Mouse (Mus musculus) hindbrain, embryonic 10.5 days (tissue): ENCODE measurements at regions not wholly inside any gene's neighbourhood (a gene's known extent, or its start where the extent isn't known, plus 50 kb on each side); places are given as distances from the start of the nearest gene placed in this dataset.

Experiments
- DNase-seq: peaks from one replicate; pipeline ENCODE4 v3.0.0-alpha.2; 2017; ENCODE audit warnings: low spot score
- H3K27ac ChIP-seq: fragments of 300-500 bp; sonication (generic); 2 replicates; pipeline ENCODE4 v1.5.1; 2016; ENCODE audit warnings: mild to moderate bottlenecking, moderate library complexity
- H3K27me3 ChIP-seq: fragments of 300-500 bp; sonication (generic); 2 replicates; pipeline ENCODE4 v1.6.1; 2016; ENCODE audit warnings: mild to moderate bottlenecking; ENCODE audit not compliant: poor library complexity, insufficient read depth, severe bottlenecking
- H3K36me3 ChIP-seq: fragments of 300-500 bp; sonication (generic); 2 replicates; pipeline ENCODE4 v1.6.1; 2016; ENCODE audit warnings: mild to moderate bottlenecking, moderate library complexity
- H3K4me1 ChIP-seq: fragments of 300-500 bp; sonication (generic); replicated peaks from 2 replicates; pipeline ENCODE4 v1.6.1; 2016; ENCODE audit warnings: mild to moderate bottlenecking
- H3K4me3 ChIP-seq: fragments of 300-500 bp; sonication (generic); 2 replicates; pipeline ENCODE4 v1.5.1; 2016; ENCODE audit warnings: mild to moderate bottlenecking, moderate library complexity
- H3K9me3 ChIP-seq: fragments of 300-500 bp; sonication (generic); 2 replicates; pipeline ENCODE4 v1.6.1; 2016; ENCODE audit warnings: mild to moderate bottlenecking, moderate library complexity
- whole genome bisulfite sequencing: fragments of 180-500 bp; shearing (Covaris S2); methylation state at CpG from one replicate; pipeline ENCODE4 v1.1.7; 2016; 5-methylcytosine and 5-hydroxymethylcytosine counted together

- no peaks in the 10 kb centered on the region for H3K9me3 ChIP-seq
- H3K27me3 ChIP-seq = no peaks in the 10 kb centered on the region
- no peaks in the 10 kb centered on the region for H3K36me3 ChIP-seq
- DNase-seq = no peak
- WGBS = 91% methylated on average over 5 of the region's 5 CpGs
- no peak overlapping the region for H3K4me3 ChIP-seq
- H3K27ac ChIP-seq = no peak overlapping the region
- peaks cover 6% of the 10 kb centered on the region; the same call in 1 of the 2 replicates for H3K4me1 ChIP-seq
These were observed 105.7 kb upstream of the Lmo4 start for GRCm38 (mm10) chr3:144310748-144311147.

GRCm38 (mm10) chr3:144308616-144309015, 103.6 kb upstream of the Lmo4 start:
- Histone ChIP-seq H3K9me3 (no peaks in the 10 kb centered on the region), H3K4me3 (no peak overlapping the region), H3K27ac (no peak overlapping the region), H3K27me3 (no peaks in the 10 kb centered on the region), H3K36me3 (no peaks in the 10 kb centered on the region), H3K4me1 (peaks cover 16% of the 10 kb centered on the region; the same call in 1 of the 2 replicates)
- WGBS = 90% methylated on average over 4 of the region's 4 CpGs
- DNase-seq = no peak

- Histone ChIP-seq H3K27me3 (no peaks in the 10 kb centered on the region), H3K4me1 (peaks cover 16% of the 10 kb centered on the region; the same call in 1 of the 2 replicates), H3K27ac (no peak overlapping the region), H3K9me3 (no peaks in the 10 kb centered on the region), H3K36me3 (no peaks in the 10 kb centered on the region), H3K4me3 (no peak overlapping the region)
- 82% methylated on average over 3 of the region's 3 CpGs for WGBS
- DNase-seq = no peak
These were observed 102.5 kb upstream of the Lmo4 start for GRCm38 (mm10) chr3:144307557-144307956.

GRCm38 (mm10) chr3:144305456-144305855, 100.4 kb upstream of the Lmo4 start:
- no peaks in the 10 kb centered on the region for H3K36me3 ChIP-seq
- no peaks in the 10 kb centered on the region for H3K9me3 ChIP-seq
- peaks cover 16% of the 10 kb centered on the region; the same call in 1 of the 2 replicates for H3K4me1 ChIP-seq
- H3K4me3 ChIP-seq = no peak overlapping the region
- WGBS = 55% methylated on average over 4 of the region's 4 CpGs
- no peak for DNase-seq
- no peaks in the 10 kb centered on the region for H3K27me3 ChIP-seq
- H3K27ac ChIP-seq = no peak overlapping the region

GRCm38 (mm10) chr3:144304924-144305323, 99.9 kb upstream of the Lmo4 start:
- Histone ChIP-seq H3K36me3 (no peaks in the 10 kb centered on the region), H3K27ac (no peak overlapping the region), H3K4me1 (peaks cover 16% of the 10 kb centered on the region; the same call in 1 of the 2 replicates), H3K9me3 (no peaks in the 10 kb centered on the region), H3K27me3 (no peaks in the 10 kb centered on the region), H3K4me3 (no peak overlapping the region)
- no peak for DNase-seq
- 42% methylated on average over 4 of the region's 4 CpGs for WGBS

- Histone ChIP-seq H3K9me3 (no peaks in the 10 kb centered on the region), H3K27me3 (no peaks in the 10 kb centered on the region), H3K36me3 (no peaks in the 10 kb centered on the region), H3K4me1 (peaks cover 11% of the 10 kb centered on the region; the same call in 1 of the 2 replicates), H3K27ac (no peak overlapping the region), H3K4me3 (no peak overlapping the region)
- DNase-seq = no peak
- 87% methylated on average over 3 of the region's 3 CpGs for WGBS
These were observed 97.6 kb upstream of the Lmo4 start for GRCm38 (mm10) chr3:144302626-144303025.

- no peaks in the 10 kb centered on the region for H3K36me3 ChIP-seq
- no peak for DNase-seq
- 82% methylated on average over 3 of the region's 3 CpGs for WGBS
- no peaks in the 10 kb centered on the region for H3K9me3 ChIP-seq
- peaks cover 11% of the 10 kb centered on the region; the same call in 1 of the 2 replicates for H3K4me1 ChIP-seq
- H3K27me3 ChIP-seq = no peaks in the 10 kb centered on the region
- no peak overlapping the region for H3K27ac ChIP-seq
- no peak overlapping the region for H3K4me3 ChIP-seq
These were observed 96.0 kb upstream of the Lmo4 start for GRCm38 (mm10) chr3:144301068-144301467.

GRCm38 (mm10) chr3:144299239-144299638, 94.2 kb upstream of the Lmo4 start:
- Histone ChIP-seq H3K36me3 (no peaks in the 10 kb centered on the region), H3K4me3 (no peak overlapping the region), H3K27ac (no peak overlapping the region), H3K27me3 (no peaks in the 10 kb centered on the region), H3K9me3 (no peaks in the 10 kb centered on the region), H3K4me1 (no peaks in the 10 kb centered on the region)
- WGBS = 92% methylated on average over 5 of the region's 5 CpGs
- no peak for DNase-seq

GRCm38 (mm10) chr3:144289489-144289888, 84.5 kb upstream of the Lmo4 start:
- Histone ChIP-seq H3K36me3 (no peaks in the 10 kb centered on the region), H3K4me3 (no peak overlapping the region), H3K4me1 (no peaks in the 10 kb centered on the region), H3K27ac (no peak overlapping the region), H3K9me3 (no peaks in the 10 kb centered on the region), H3K27me3 (no peaks in the 10 kb centered on the region)
- 84% methylated on average over 3 of the region's 3 CpGs for WGBS
- DNase-seq = no peak

- Histone ChIP-seq H3K27ac (no peak overlapping the region), H3K36me3 (no peaks in the 10 kb centered on the region), H3K4me1 (no peaks in the 10 kb centered on the region), H3K27me3 (no peaks in the 10 kb centered on the region), H3K4me3 (no peak overlapping the region), H3K9me3 (no peaks in the 10 kb centered on the region)
- WGBS = 90% methylated on average over 8 of the region's 8 CpGs
- DNase-seq = no peak
These were observed 81.1 kb upstream of the Lmo4 start for GRCm38 (mm10) chr3:144286100-144286499.

GRCm38 (mm10) chr3:144284326-144284725, 79.3 kb upstream of the Lmo4 start:
- no peak overlapping the region for H3K27ac ChIP-seq
- WGBS = 90% methylated on average over 3 of the region's 3 CpGs
- H3K27me3 ChIP-seq = no peaks in the 10 kb centered on the region
- H3K36me3 ChIP-seq = no peaks in the 10 kb centered on the region
- no peaks in the 10 kb centered on the region for H3K9me3 ChIP-seq
- DNase-seq = no peak
- no peak overlapping the region for H3K4me3 ChIP-seq
- no peaks in the 10 kb centered on the region for H3K4me1 ChIP-seq

GRCm38 (mm10) chr3:144273115-144273514, 68.1 kb upstream of the Lmo4 start:
- WGBS = 93% methylated on average over 5 of the region's 5 CpGs
- Histone ChIP-seq H3K4me1 (no peaks in the 10 kb centered on the region), H3K27me3 (no peaks in the 10 kb centered on the region), H3K27ac (no peak overlapping the region), H3K36me3 (no peaks in the 10 kb centered on the region), H3K4me3 (no peak overlapping the region), H3K9me3 (no peaks in the 10 kb centered on the region)
- DNase-seq = no peak

GRCm38 (mm10) chr3:144270206-144270605, 65.2 kb upstream of the Lmo4 start:
- Histone ChIP-seq H3K4me1 (no peaks in the 10 kb centered on the region), H3K9me3 (no peaks in the 10 kb centered on the region), H3K27ac (no peak overlapping the region), H3K36me3 (no peaks in the 10 kb centered on the region), H3K27me3 (no peaks in the 10 kb centered on the region), H3K4me3 (no peak overlapping the region)
- WGBS = 89% methylated on average over 6 of the region's 6 CpGs
- DNase-seq = no peak

- Histone ChIP-seq H3K27me3 (no peaks in the 10 kb centered on the region), H3K9me3 (no peaks in the 10 kb centered on the region), H3K36me3 (no peaks in the 10 kb centered on the region), H3K4me3 (no peak overlapping the region), H3K27ac (no peak overlapping the region), H3K4me1 (no peaks in the 10 kb centered on the region; the same call in 1 of the 2 replicates)
- 78% methylated on average over 3 of the region's 3 CpGs for WGBS
- no peak for DNase-seq
These were observed 59.5 kb upstream of the Lmo4 start for GRCm38 (mm10) chr3:144264554-144264953.
